Mouse (Mus musculus): ENCODE measurements around the gene Ccdc28b. TPM values are rescaled to one million over a fixed set of nuclear protein-coding genes. Genes with fewer than 3 reads are reported as not detected.

The Ccdc28b gene
- polyA plus RNA-seq, 1 experiment from 2014 or later, result 49.6 TPM

DNA sequence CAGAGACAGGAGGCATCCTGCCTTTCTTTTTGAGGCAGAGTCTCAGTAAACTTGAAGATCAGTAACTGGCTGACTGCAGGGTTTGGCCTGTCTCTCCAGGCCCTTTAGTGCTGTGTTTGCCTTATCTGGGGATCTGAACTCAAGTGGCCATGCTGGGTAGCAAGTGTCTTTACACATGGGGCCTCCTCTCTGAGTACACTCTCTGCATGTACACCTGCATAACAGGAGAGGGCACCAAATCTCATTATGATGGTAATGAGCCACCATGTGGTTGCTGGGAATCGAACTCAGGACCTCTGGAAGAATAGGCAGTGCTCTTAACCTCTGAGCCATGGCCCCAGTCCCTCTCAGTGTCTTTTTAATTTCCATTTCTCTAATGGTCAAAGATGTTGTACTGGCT is 41.5 kb downstream of the Ccdc28b start:
- no peak overlapping the region for H3K9ac ChIP-seq (ENCODE audit: low read length)
- no peak for ATAC-seq (ENCODE audit: insufficient read depth, low FRiP score)
- no peaks in the 10 kb centered on the region for H3K27me3 ChIP-seq (ENCODE audit: control insufficient read depth, insufficient read depth, low read length)
- no peaks in the 10 kb centered on the region for H3K36me3 ChIP-seq (ENCODE audit: control insufficient read depth, insufficient read depth, low read length)
- WGBS, result 83% methylated on average over 1 of the region's 1 CpGs
- H3K27ac ChIP-seq (ENCODE audit: low read length), result no peak overlapping the region
- no peaks in the 10 kb centered on the region for H3K9me3 ChIP-seq (replicated peaks; ENCODE audit: control insufficient read depth, low read length)
- H3K4me2 ChIP-seq (ENCODE audit: low read depth, low read length), result no peak overlapping the region
- H3K4me1 ChIP-seq (ENCODE audit: control insufficient read depth, insufficient read depth, low read length), result no peaks in the 10 kb centered on the region
- H3K4me3 ChIP-seq (replicated peaks; ENCODE audit: low read length), result no peak overlapping the region

DNA sequence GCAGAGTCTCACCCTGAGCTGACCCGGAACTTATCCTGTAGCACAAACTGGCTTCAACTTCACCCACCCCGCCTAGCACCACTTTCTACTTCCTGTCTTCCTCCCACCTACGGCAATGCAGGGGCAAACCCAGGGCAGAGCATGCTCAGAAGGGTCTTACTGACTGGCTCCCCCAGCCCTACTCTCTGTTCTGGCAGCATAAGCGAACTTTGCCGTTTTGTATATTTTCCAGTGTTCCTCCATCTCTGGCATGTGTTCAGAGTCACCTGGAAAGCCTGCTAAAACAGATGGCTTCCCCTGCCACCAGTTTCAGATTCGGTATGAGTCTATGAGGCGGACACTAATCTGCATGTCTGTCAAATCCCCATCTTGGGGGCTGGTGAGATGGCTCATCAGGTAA is 43.4 kb downstream of the Ccdc28b start:
- Histone ChIP-seq H3K9me3 (replicated peaks; ENCODE audit: control insufficient read depth, low read length) (no peaks in the 10 kb centered on the region), H3K4me1 (ENCODE audit: control insufficient read depth, insufficient read depth, low read length) (no peaks in the 10 kb centered on the region), H3K9ac (ENCODE audit: low read length) (peak overlapping the region; percentile 43; the same call in 1 of the 2 replicates), H3K27ac (ENCODE audit: low read length) (no peak overlapping the region), H3K4me2 (ENCODE audit: low read depth, low read length) (no peak overlapping the region), H3K36me3 (ENCODE audit: control insufficient read depth, insufficient read depth, low read length) (no peaks in the 10 kb centered on the region), H3K4me3 (replicated peaks; ENCODE audit: low read length) (no peak overlapping the region), H3K27me3 (ENCODE audit: control insufficient read depth, insufficient read depth, low read length) (no peaks in the 10 kb centered on the region)
- WGBS, result 50% methylated on average over 7 of the region's 7 CpGs
- no peak for ATAC-seq (ENCODE audit: insufficient read depth, low FRiP score)

DNA sequence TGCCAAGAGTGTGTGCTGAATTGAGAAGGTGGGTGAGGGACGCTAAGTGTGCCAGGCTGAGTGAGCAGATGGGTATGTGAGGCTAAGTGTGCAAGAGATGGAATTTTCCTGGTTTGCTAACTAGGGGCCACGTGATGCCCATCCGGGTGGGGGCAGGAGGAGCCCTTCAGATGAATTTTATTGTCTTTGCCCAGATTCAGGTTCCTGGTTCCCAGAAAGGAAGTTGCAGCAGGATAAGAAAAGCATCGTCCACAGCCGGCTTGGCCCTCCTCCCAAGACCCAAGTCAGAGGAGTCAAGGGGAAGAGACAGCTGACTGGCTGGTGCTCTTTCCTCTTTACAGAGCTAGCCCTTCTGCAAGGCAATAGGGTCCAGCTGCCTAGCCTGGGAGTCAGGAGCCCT is 45.3 kb downstream of the Ccdc28b start, which contains the start of gene Fam167b:
Gene Fam167b (minus strand): TSS at position 84 of the 400 bp plus-strand sequence.
- 76% methylated on average over 5 of the region's 5 CpGs for WGBS
- Histone ChIP-seq H3K27ac (ENCODE audit: low read length) (no peak within 1 kb of the TSS), H3K9ac (ENCODE audit: low read length) (no peak within 1 kb of the TSS)

DNA sequence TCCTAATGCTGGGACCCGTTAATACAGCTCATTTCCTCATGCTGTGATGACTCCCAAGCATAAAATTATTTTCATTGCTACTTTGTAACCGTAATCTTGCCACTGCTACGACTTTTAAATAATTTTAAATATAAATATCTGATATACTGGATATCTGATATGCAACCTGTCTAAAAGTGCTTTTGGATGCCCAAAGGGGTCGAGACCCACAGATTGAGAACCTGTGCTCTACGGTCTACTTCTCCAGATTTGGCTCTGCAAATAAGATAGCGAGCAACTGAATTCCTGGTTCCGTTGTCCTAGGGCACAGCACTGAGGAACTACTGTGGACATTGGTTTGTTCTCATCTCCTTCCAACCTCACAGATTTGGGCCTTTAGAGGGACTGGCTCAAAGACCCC is 46.1 kb downstream of the Ccdc28b start:
- no peak overlapping the region for H3K4me2 ChIP-seq (ENCODE audit: low read depth, low read length)
- H3K27ac ChIP-seq (ENCODE audit: low read length), result no peak overlapping the region
- WGBS, result 75% methylated on average over 7 of the region's 7 CpGs
- H3K36me3 ChIP-seq (ENCODE audit: control insufficient read depth, insufficient read depth, low read length), result no peaks in the 10 kb centered on the region
- ATAC-seq (ENCODE audit: insufficient read depth, low FRiP score), result no peak
- 0 out of 2 replicates have a peak, but pooled peaks cover 2% of the 10 kb centered on the region for H3K4me1 ChIP-seq (ENCODE audit: control insufficient read depth, insufficient read depth, low read length)
- no peak overlapping the region for H3K4me3 ChIP-seq (replicated peaks; ENCODE audit: low read length)
- no peak overlapping the region for H3K9ac ChIP-seq (ENCODE audit: low read length)
- H3K27me3 ChIP-seq (ENCODE audit: control insufficient read depth, insufficient read depth, low read length), result no peaks in the 10 kb centered on the region
- H3K9me3 ChIP-seq (replicated peaks; ENCODE audit: control insufficient read depth, low read length), result no peaks in the 10 kb centered on the region

More for the DNA sequence above, 45.3 kb downstream of the Ccdc28b start, which contains the start of gene Fam167b:
- Histone ChIP-seq H3K4me2 (ENCODE audit: low read depth, low read length) (no peak within 1 kb of the TSS), H3K27me3 (ENCODE audit: control insufficient read depth, insufficient read depth, low read length) (no peaks in the 10 kb centered on the region), H3K36me3 (ENCODE audit: control insufficient read depth, insufficient read depth, low read length) (no peaks in the 10 kb centered on the region), H3K9me3 (replicated peaks; ENCODE audit: control insufficient read depth, low read length) (no peaks in the 10 kb centered on the region), H3K4me1 (ENCODE audit: control insufficient read depth, insufficient read depth, low read length) (0 out of 2 replicates have a peak, but pooled peaks cover 2% of the 10 kb centered on the region), H3K4me3 (replicated peaks; ENCODE audit: low read length) (no peak within 1 kb of the TSS)
- no peak for ATAC-seq (ENCODE audit: insufficient read depth, low FRiP score)

DNA sequence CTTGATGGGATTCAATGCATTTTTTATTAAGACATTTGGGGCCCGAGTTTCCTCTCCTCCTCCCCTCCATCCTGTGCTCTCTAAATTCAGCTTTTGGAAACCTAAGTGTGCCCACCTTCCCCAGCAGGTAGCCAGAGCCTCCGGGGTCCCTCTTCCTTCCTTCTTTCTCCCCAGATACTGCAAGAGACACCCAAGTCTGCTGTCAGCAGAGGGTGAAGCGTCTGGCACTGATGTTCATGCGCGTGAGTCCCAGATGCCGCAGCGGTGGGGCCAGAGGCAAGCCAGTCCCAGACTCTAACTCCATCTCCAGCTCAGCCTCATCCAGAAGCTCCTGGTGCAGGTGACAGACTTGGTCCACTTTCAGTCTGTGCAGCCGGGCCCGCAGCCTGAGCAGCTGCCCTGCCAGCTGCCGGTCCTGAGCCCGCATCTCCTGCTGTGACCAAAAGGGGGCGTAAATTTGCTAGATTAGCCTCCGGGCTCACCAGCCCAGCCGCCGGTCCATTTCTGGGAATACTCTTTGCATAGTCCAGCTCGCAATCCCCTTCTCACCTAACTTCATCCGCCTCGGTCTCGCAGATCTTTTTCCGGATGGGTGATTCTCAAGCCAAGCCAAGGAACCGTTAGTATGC is 46.8 kb downstream of the Ccdc28b start:
- no peak overlapping the region for H3K4me3 ChIP-seq (replicated peaks; ENCODE audit: low read length)
- H3K4me1 ChIP-seq (ENCODE audit: control insufficient read depth, insufficient read depth, low read length), result 0 out of 2 replicates have a peak, but pooled peaks cover 2% of the 10 kb centered on the region
- H3K27me3 ChIP-seq (ENCODE audit: control insufficient read depth, insufficient read depth, low read length), result no peaks in the 10 kb centered on the region
- H3K27ac ChIP-seq (ENCODE audit: low read length), result no peak overlapping the region
- no peak for ATAC-seq (ENCODE audit: insufficient read depth, low FRiP score)
- no peaks in the 10 kb centered on the region for H3K36me3 ChIP-seq (ENCODE audit: control insufficient read depth, insufficient read depth, low read length)
- WGBS, result 39% methylated on average over 21 of the region's 21 CpGs
- no peak overlapping the region for H3K4me2 ChIP-seq (ENCODE audit: low read depth, low read length)
- H3K9me3 ChIP-seq (replicated peaks; ENCODE audit: control insufficient read depth, low read length), result no peaks in the 10 kb centered on the region
- H3K9ac ChIP-seq (ENCODE audit: low read length), result peak overlapping the region; percentile 6; the same call in 1 of the 2 replicates

DNA sequence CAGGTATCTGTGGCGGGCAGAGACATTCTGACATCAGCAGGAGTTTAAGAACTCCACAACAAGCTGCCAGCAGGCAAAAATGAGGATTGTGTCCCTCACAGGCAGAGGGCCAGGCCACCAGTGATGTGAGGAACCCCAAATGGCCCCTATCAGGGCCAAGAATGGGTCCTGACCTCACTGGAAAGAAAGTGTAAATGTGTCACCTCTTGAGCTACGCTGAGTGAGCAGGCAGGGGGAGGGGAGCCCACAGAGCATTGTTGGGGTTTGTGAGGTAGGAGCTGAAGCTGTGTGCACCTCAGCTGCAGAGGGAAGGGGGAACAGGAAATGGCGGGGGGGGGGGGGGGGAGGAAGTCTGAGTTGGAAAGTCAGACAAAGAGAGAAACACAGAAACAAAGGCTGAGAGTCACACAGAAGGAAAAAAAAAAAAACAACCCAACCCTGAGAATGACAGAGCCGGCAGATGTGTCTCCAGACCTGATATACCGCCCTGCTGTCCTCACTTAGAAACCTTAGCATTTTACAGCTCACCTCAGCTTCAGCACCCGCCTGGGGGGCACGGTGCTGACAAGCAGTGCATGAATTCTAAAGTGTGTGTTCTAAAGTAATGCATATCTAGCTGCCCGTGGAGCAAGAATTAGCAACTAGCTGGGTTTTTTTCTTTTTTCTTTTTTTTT is 48.4 kb downstream of the Ccdc28b start:
- Histone ChIP-seq H3K27ac (ENCODE audit: low read length) (no peak overlapping the region), H3K36me3 (ENCODE audit: control insufficient read depth, insufficient read depth, low read length) (no peaks in the 10 kb centered on the region), H3K4me3 (replicated peaks; ENCODE audit: low read length) (no peak overlapping the region), H3K4me1 (ENCODE audit: control insufficient read depth, insufficient read depth, low read length) (0 out of 2 replicates have a peak, but pooled peaks cover 2% of the 10 kb centered on the region), H3K4me2 (ENCODE audit: low read depth, low read length) (no peak overlapping the region), H3K27me3 (ENCODE audit: control insufficient read depth, insufficient read depth, low read length) (no peaks in the 10 kb centered on the region), H3K9me3 (replicated peaks; ENCODE audit: control insufficient read depth, low read length) (no peaks in the 10 kb centered on the region), H3K9ac (ENCODE audit: low read length) (peak overlapping the region; percentile 56)
- ATAC-seq (ENCODE audit: insufficient read depth, low FRiP score), result 0 out of 2 replicates have a peak, but pooled peaks have one; percentile 37
- WGBS, result 42% methylated on average over 7 of the region's 8 CpGs

DNA sequence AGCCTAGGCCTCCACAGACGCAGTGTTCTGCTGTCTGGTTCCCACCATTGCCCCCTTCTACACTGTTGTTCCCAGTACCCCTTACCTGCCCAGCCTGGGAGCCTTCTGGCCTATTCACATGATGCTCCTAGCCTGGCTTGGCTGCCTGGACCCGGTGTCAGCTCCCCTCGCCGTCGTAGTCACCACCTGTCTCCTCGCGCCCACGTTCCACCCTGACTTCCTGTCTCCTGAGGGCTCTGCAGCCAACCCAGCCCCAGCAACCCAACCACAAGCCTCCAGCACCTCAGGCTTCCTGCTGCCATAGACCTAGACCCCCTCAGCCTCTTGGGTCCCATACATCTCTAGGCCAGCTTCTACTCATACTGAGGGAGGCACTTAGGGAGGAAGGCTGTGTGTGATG is 50.3 kb downstream of the Ccdc28b start, which contains the start of gene Lck:
Gene Lck (minus strand): TSS at position 212 of the 400 bp plus-strand sequence.
- 87% methylated on average over 8 of the region's 8 CpGs for WGBS
- no peaks in the 10 kb centered on the region for H3K36me3 ChIP-seq (ENCODE audit: control insufficient read depth, insufficient read depth, low read length)

DNA sequence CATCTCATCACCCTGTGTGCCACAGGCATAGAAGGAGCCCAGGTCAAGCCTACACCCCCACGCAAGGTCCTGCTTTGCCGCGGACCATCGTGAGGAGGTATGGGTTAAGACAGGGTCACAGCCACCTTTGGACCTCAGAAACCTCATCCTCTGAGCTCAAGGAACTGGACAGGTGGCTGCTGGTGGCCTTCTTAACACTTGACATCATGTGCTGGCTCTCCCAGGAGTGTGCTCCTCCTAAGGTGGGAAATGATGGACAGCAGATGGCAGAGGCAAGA is 50.7 kb downstream of the Ccdc28b start:
- no peaks in the 10 kb centered on the region for H3K27me3 ChIP-seq (ENCODE audit: control insufficient read depth, insufficient read depth, low read length)
- no peaks in the 10 kb centered on the region for H3K9me3 ChIP-seq (replicated peaks; ENCODE audit: control insufficient read depth, low read length)
- 0 out of 2 replicates have a peak, but pooled peaks cover 2% of the 10 kb centered on the region for H3K4me1 ChIP-seq (ENCODE audit: control insufficient read depth, insufficient read depth, low read length)
- no peak for ATAC-seq (ENCODE audit: insufficient read depth, low FRiP score)
- WGBS, result 96% methylated on average over 4 of the region's 4 CpGs
- H3K4me2 ChIP-seq (ENCODE audit: low read depth, low read length), result no peak overlapping the region
- H3K9ac ChIP-seq (ENCODE audit: low read length), result no peak overlapping the region
- H3K27ac ChIP-seq (ENCODE audit: low read length), result no peak overlapping the region
- H3K36me3 ChIP-seq (ENCODE audit: control insufficient read depth, insufficient read depth, low read length), result no peaks in the 10 kb centered on the region
- no peak overlapping the region for H3K4me3 ChIP-seq (replicated peaks; ENCODE audit: low read length)

More for the DNA sequence above, 50.3 kb downstream of the Ccdc28b start, which contains the start of gene Lck:
- H3K4me2 ChIP-seq (ENCODE audit: low read depth, low read length), result no peak within 1 kb of the TSS
- no peaks in the 10 kb centered on the region for H3K27me3 ChIP-seq (ENCODE audit: control insufficient read depth, insufficient read depth, low read length)
- H3K9me3 ChIP-seq (replicated peaks; ENCODE audit: control insufficient read depth, low read length), result no peaks in the 10 kb centered on the region
- H3K27ac ChIP-seq (ENCODE audit: low read length), result no peak within 1 kb of the TSS
- H3K4me3 ChIP-seq (replicated peaks; ENCODE audit: low read length), result no peak within 1 kb of the TSS
- 0 out of 2 replicates have a peak, but pooled peaks cover 2% of the 10 kb centered on the region for H3K4me1 ChIP-seq (ENCODE audit: control insufficient read depth, insufficient read depth, low read length)
- ATAC-seq (ENCODE audit: insufficient read depth, low FRiP score), result no peak
- H3K9ac ChIP-seq (ENCODE audit: low read length), result no peak within 1 kb of the TSS
